Mouse (Mus musculus) Patski (cell line): ENCODE data around the gene Rasgef1b. TPM values are rescaled to one million over a fixed set of nuclear protein-coding genes. Genes with fewer than 3 reads are reported as not detected.

Experiments
- ATAC-seq: fragments of 100-300 bp; one replicate; pipeline ENCODE4 v1.8.0; 2021
- CTCF ChIA-PET: fragments of 350-600 bp; sonication (Branson Sonifier 250); formaldehyde crosslinking; loops from one replicate; lab custom pipeline; 2022; ENCODE audit warnings: inconsistent platforms; lab: Charles Lee
- POLR2A ChIA-PET: fragments of 350-600 bp; sonication (Branson Sonifier 250); formaldehyde crosslinking; loops from one replicate; lab custom pipeline; 2022; ENCODE audit warnings: antibody characterized with exemption, inconsistent platforms; lab: Charles Lee
- DNase-seq: peaks from one replicate; pipeline ENCODE4 v3.0.0-alpha.2; 2011; ENCODE audit warnings: low read depth, low spot score
- H3K27me3 ChIP-seq: fragments of 371-371 bp; one replicate; pipeline ENCODE4 v1.5.1; 2021
- CTCF ChIP-seq: fragments of 100-300 bp; IDR thresholded peaks from one replicate; pipeline ENCODE4 v1.5.1; 2021
- in situ Hi-C: fragments of 300-500 bp; cut with MboI; formaldehyde crosslinking; loops from 3 replicates; pipeline ENCODE4 v1.11.1; 2018; ENCODE audit warnings: low pct_unique_long_range_greater_than_20kb, mixed read lengths
- polyA plus RNA-seq: library from polyadenylated mRNA; unstranded; gene quantifications from one replicate; pipeline ENCODE4 v1.2.3, GENCODE M21; 2021

Gene Rasgef1b
- polyA plus RNA-seq, 1 experiment from 2014 or later, result 1.3 TPM

GRCm38 (mm10) chr5:99296348-99296747 lies 432.5 kb downstream of the Rasgef1b start:
- DNase-seq, result no peak
- ChIA-PET POLR2A (no interaction called here), CTCF (interaction anchor here (1.0 to 1.6 kb wide), 6 partner anchors 10 to 45 kb away, joined by 3 to 5 read pairs (median 4); no protein-coding TSS in a partner anchor)
- no peak for ATAC-seq
- TF ChIP-seq CTCF, result no peak
- no peaks in the 10 kb centered on the region for H3K27me3 ChIP-seq
- in situ Hi-C loops, result no loop called here

DNA sequence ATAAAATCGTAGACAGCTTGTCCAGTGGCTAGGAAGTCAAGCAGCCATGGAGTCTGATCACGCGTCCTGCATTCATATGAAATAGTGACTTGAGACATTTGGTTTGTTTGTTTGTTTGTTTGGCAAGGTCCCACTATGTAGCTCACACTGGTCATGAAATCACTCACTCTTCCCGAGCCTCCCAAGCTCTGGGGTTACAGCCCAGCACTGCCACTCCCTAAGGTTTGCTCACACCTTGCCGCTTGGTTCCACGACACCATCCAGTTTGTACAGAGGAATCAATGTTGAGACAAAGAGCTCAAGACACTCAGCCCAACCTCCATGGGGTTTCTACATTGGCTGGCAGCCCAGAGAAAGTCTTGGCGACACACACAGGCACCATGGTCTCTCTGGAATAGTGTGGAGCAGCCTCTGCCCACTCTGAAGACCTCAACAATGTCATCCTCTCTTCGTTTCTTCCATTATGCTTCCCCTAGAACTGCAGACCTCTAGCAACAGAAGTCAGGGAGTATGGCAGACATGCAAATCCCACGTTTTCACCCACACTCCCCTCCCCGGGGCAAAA lies 436.5 kb downstream of the Rasgef1b start:
- no peak for TF ChIP-seq CTCF
- ATAC-seq (no peak), DNase-seq (no peak)
- in situ Hi-C loops, result no loop called here
- POLR2A ChIA-PET, result interaction anchor here (0.6 kb wide), 1 partner anchor 20 kb away, joined by 3 read pairs; no protein-coding TSS in a partner anchor
- no peaks in the 10 kb centered on the region for H3K27me3 ChIP-seq
- CTCF ChIA-PET, result no interaction called here

GRCm38 (mm10) chr5:99291084-99291830 lies 437.6 kb downstream of the Rasgef1b start:
- CTCF ChIA-PET, result no interaction called here
- in situ Hi-C loops, result no loop called here
- DNase-seq (no peak), ATAC-seq (no peak)
- no peaks in the 10 kb centered on the region for H3K27me3 ChIP-seq
- no peak for TF ChIP-seq CTCF
- POLR2A ChIA-PET, result no interaction called here

- H3K27me3 ChIP-seq, result no peaks in the 10 kb centered on the region
- ChIA-PET POLR2A (interaction anchor here (0.7 kb wide), 1 partner anchor 35 kb away, joined by 3 read pairs; no protein-coding TSS in a partner anchor), CTCF (interaction anchor here (2.0 to 2.6 kb wide), 2 partner anchors 9 to 12 kb away, joined by 5 to 9 read pairs; no protein-coding TSS in a partner anchor)
- DNase-seq (no peak), ATAC-seq (no peak)
- in situ Hi-C loops, result no loop called here
- TF ChIP-seq CTCF, result no peak
These were observed 440.6 kb downstream of the Rasgef1b start for GRCm38 (mm10) chr5:99288262-99288661.

GRCm38 (mm10) chr5:99287647-99288185 lies 441.1 kb downstream of the Rasgef1b start:
- ATAC-seq (no peak), DNase-seq (no peak)
- POLR2A ChIA-PET, result interaction anchor here (0.7 kb wide), 1 partner anchor 34 kb away, joined by 3 read pairs; no protein-coding TSS in a partner anchor
- H3K27me3 ChIP-seq, result no peaks in the 10 kb centered on the region
- CTCF ChIA-PET, result interaction anchor here (2.0 to 2.6 kb wide), 2 partner anchors 10 to 11 kb away, joined by 5 to 9 read pairs; no protein-coding TSS in a partner anchor
- in situ Hi-C loops, result no loop called here
- TF ChIP-seq CTCF, result no peak

DNA sequence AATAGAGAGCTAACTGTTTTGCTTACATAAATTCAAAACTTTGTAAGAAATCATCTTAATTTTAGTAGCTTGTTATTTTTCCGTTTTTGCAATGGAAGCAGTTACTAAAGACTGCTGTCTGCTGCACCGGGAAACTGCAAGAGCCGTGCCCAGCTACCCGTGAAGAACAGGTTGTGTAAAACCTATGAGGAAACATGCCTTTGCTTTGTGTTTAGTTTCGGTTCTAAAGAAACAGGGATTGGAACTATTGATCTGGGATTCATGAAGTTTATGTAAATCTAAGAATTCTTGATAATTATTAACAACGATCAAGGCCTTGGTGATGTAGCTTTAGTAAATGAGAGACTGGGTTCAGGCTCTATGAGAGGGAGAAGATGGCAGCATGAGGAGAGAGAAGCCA lies 442.3 kb downstream of the Rasgef1b start:
- H3K27me3 ChIP-seq, result no peaks in the 10 kb centered on the region
- in situ Hi-C loops, result no loop called here
- CTCF ChIA-PET, result interaction anchor here (0.7 to 2.6 kb wide), 3 partner anchors 10 to 34 kb away, joined by 3 to 9 read pairs (median 4); no protein-coding TSS in a partner anchor
- DNase-seq (no peak), ATAC-seq (no peak)
- POLR2A ChIA-PET, result no interaction called here
- no peak for TF ChIP-seq CTCF

DNA sequence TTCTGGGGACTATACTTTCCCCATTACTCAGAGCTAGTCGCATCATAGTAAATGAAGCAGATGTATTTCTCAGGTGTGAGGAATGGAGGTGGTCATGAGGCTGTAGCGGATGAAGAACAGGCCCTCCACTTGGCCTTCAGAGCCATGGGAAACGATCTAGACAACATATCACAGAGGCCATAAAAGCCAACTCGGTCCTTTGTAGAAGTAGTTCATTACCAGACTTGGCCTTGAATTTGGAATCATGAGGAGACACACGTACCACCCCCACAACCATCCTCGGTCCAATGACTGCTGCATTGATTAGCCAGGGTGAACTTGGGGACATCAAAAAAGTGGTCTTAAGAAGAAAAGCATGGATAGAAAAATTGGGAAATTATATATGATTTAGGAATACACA lies 442.8 kb downstream of the Rasgef1b start:
- H3K27me3 ChIP-seq, result no peaks in the 10 kb centered on the region
- CTCF ChIA-PET, result interaction anchor here (0.7 to 2.6 kb wide), 3 partner anchors 8 to 11 kb away, joined by 4 to 9 read pairs (median 4); no protein-coding TSS in a partner anchor
- POLR2A ChIA-PET, result no interaction called here
- in situ Hi-C loops, result no loop called here
- TF ChIP-seq CTCF, result no peak
- DNase-seq (no peak), ATAC-seq (no peak)

DNA sequence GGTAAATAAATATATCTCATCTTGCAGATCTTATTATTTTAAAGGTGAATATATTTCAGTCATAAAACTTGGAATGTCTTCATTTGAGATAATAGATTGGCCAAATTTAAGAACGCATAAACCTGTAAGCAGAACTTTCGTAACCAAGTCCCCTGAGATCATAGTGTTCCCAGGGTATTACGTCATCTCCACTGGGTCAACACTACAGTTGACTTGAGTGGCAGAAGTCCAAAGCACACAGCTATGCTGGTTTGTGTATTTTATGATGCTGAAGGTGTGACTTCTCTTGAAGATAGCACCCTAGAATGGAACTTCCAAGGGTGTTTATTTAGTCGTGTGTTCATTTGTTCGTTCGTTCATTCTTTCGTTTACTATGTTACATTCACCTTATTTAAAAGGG lies 444.5 kb downstream of the Rasgef1b start:
- DNase-seq (no peak), ATAC-seq (no peak)
- POLR2A ChIA-PET, result interaction anchor here (0.7 kb wide), 1 partner anchor 10 kb away, joined by 3 read pairs; no protein-coding TSS in a partner anchor
- no peak for TF ChIP-seq CTCF
- CTCF ChIA-PET, result interaction anchor here (1.2 kb wide), 1 partner anchor 12 kb away, joined by 5 read pairs; no protein-coding TSS in a partner anchor
- H3K27me3 ChIP-seq, result no peaks in the 10 kb centered on the region
- in situ Hi-C loops, result no loop called here

- no peak for ATAC-seq
- ChIA-PET CTCF (no interaction called here), POLR2A (no interaction called here)
- H3K27me3 ChIP-seq, result no peaks in the 10 kb centered on the region
- in situ Hi-C loops, result no loop called here
- no peak for TF ChIP-seq CTCF
- DNase-seq, result no peak
These were observed 445.2 kb downstream of the Rasgef1b start for GRCm38 (mm10) chr5:99283636-99284035.

GRCm38 (mm10) chr5:99280536-99280935 lies 448.3 kb downstream of the Rasgef1b start:
- no peak for DNase-seq
- no peak for TF ChIP-seq CTCF
- ChIA-PET CTCF (no interaction called here), POLR2A (interaction anchor here (0.6 kb wide), 1 partner anchor 26 kb away, joined by 3 read pairs; no protein-coding TSS in a partner anchor)
- no peak for ATAC-seq
- no peaks in the 10 kb centered on the region for H3K27me3 ChIP-seq
- in situ Hi-C loops, result no loop called here
